Mouse (Mus musculus) layer of hippocampus, adult 18-20 months (tissue): ENCODE measurements at regions not wholly inside any gene's neighbourhood (a gene's known extent, or its start where the extent isn't known, plus 50 kb on each side); places are given as distances from the start of the nearest gene placed in this dataset.
"Not testable (repeated sequence)": the region's sequence is repeated elsewhere in the genome, so short reads cannot be mapped to it uniquely, and the experiment has no call there.

Experiments
- DNase-seq, 2 experiments: peaks; one replicate each; pipeline ENCODE4 v3.0.0; 2022; ENCODE audit warnings: low spot score in 2 of 2

DNA sequence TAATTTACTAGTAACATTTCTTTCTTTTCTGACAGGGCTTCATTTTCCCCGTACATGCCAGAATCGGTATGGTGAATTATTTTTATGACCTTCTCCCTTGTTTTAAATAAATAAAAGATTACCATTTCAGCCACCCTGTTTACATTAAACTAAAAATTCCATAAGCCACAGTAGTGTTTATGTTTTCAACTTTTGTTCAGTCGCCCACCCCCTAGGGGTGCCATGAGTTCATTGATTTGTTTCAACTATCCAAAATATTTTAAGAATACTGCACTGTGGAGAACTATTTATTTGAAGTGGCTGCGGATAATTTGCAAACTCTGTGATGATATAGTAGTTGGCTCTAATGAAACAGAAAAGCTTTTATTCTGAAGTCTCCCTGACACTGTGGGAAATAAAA, 132.9 kb downstream of the Tfec start:
- no peak for DNase-seq

DNA sequence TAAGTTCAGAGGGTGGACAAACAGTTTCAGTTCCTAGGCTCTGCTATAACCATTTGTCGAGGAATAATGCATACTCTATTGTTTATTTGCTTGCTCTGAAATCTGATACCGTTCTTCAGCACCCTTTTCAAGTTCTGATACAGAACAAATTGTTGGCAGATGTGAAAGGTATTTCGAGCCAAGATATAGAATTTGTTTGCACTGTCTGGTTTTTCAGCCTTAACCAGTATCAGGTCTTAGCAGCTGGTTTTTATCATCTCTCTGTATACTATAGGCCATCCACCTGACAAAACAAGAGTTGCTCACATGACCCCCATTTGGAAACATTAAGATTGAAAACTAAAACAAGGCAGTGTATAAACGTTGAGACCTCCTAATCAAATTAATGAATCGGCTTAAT, 133.5 kb downstream of the Tfec start:
- no peak for DNase-seq

DNA sequence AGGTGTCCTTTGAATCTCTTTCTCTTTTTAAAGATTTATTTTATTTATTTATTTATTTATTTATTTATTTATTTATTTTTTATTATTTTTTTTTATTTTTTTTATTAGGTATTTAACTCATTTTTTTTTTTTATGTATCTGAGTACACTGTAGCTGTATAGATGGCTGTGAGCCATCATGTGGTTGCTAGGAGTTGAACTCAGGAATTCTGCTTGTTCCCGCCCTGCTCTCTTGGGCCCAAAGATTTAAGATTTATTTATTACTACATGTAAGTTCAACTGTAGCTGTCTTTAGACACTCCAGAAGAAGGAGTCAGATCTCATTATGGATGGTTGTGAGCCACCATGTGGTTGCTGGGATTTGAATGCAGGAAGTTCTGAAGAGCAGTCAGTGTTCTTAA, 143.2 kb downstream of the Tfec start:
- not testable (repeated sequence) for DNase-seq

DNA sequence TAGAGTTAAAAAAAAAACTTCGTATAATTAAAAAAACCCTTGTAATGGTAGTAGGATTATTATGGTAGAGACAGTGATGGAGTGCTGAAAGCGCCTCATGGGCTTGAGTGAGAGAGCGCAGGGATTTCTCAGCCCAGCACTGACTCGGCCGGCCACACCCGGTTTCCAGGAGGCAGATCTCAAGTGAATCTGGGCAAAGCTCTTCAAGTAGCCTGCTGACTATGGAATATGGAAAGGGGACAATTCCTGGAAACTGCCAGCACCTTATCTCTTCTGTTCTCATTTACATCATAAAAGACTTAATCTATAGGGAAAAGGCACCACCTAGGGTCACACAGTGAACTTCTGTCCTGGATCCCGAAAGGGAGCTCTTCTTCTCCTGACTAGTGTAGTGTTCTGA, 165.1 kb downstream of the Tfec start:
- no peak for DNase-seq

DNA sequence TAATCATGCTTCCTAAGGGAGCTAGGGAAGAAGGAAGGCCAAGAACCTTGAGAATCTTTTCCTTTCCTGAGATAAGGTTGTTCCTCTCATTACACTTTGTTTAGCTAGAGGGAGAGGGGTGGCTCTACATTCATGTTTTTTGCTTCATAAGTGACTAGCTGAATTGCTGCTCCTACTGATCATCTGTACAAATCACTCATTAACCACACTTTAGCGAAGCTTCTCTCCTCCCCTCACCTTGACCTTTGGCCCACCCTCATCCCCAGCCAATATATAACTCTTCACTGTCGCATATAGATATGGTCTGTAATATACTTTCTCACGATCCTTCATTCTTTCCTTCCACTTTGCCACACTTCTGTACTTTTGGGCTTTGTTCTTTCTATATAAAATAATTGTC, 166.1 kb downstream of the Tfec start:
- no peak for DNase-seq

DNA sequence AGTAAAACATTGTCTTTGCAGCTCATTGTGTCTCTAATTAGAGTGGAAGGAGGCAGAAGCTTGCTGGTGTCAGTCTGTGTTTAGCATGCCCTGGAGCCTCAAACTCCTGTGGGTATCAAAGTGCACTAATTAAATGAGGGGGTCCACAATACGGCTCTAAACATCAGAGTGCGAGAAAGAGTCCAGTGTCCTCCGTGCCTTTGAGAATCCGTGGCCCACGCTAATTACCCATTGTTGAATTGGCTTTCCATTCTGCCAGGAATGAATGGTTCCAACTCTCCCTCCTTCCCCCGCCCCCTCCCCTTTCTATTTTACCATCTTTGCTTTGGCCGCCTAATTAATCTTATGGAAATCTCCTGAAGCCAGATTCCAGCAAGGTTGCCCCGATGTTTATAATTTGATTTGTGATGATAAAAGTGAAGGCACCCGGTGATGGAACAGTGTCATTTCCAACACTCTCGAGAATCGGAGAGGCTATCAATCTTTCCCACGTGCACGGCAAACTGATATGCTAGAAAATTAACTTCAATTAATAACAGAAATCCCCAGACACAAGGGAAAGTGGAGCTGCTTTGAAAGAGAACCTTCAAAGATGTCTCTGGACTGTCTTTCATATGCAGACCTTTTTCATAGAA, 170.9 kb downstream of the Tfec start:
- no peak for DNase-seq

DNA sequence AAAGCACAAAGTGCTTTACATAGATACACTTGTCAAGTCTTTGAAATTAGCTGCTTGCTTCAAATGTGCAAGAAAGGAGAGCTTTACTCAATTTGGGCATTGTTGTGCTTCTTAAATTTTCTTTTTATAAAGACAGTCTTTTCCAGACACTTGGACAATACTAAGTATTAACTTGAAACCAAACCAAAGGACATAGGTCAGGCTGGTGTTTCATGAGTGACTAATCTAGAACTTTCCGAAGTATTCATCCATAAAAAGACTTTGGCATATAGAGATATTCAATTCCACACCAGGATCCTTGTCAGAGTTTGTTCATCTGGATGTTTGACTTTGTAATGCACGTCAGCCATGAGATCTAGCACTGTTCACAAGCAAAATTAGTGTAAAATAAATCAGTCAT, 173.0 kb downstream of the Tfec start:
- DNase-seq = no peak

DNA sequence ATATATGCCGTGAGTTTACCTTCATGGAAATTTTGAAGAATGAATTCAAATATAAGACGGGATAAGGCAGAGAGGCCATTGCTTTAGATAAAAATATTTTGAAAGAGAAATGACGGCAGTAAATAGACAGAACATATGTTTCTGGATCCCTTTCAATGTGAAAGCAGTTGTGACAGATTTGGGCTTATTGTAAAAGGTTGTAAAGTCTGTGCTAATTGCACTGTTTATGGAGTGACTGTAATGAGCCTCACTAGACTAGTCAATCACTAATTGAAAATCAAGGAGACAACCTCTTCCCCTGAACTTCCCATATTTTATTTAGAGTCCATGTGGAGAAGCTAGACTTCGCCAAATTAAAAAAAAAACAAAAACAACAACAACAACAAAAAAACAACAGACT, 193.7 kb downstream of the Tfec start:
- DNase-seq = no peak

DNA sequence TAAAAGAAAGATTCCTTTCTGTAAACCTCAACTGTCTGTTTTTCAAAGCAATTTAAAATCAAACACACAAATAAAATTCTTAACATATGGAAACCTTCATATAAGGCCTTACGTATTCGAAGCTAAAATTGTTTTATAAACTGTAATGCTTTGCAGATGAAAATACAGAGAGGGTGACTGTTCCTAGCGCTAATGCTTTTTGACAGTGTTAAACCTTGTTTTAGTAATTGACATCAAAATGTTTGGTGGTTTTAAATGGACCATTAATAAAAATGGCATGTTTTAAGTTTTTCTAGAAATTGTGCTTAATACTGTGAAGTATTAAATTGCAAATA, 194.9 kb downstream of the Tfec start:
- DNase-seq = no peak

DNA sequence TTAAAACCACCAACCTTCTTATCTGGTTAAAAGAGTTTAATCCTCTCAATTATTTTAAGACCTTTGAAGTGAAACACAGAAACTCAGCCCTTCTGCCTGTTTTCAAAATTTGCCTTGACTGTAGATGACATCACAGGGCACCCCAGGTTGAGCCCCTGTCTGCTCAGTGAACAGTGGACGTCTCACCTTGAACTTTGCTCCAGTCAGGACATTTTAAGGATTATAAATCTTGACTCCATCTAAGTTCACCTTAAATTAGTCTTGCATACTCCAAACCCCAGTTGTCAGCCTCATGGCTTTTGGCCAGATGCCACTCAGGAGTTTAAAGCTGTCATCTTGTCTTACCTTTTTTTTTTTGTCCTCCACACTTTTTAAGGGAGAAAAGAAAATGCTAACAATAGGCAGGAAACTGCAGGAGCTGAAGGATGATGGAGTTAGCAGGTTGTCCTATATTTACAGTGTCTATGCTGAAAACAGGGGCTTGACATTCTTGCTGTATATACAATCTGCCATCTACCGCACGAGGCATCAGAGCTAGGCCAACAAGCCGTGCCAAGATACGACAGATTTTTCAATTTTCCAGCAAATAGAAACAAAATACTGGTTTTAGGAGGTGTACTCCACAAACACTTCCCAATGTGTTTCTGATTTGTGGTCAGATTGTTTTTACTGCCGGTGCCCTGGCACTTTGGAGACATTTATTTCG, 195.4 kb downstream of the Tfec start:
- no peak for DNase-seq

DNA sequence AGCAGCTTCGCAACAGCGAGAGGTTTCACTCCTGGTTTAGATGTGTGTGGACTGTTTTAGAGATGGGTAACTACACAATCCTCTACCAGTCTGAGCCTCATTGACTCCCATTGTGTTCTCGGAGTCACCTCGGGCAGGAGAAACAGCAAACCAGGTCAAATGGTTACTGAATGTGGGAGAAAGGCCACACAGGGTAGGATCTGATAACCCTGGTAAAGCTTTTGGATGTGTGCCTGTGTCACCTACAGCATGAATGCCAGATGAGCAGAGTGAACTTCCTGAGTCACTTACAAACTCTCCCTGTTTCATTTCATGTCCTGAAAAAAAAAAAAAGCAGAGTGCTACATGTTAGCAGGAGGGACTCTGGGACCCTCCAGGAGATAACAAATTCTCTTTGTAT, 201.0 kb downstream of the Tfec start:
- no peak for DNase-seq

DNA sequence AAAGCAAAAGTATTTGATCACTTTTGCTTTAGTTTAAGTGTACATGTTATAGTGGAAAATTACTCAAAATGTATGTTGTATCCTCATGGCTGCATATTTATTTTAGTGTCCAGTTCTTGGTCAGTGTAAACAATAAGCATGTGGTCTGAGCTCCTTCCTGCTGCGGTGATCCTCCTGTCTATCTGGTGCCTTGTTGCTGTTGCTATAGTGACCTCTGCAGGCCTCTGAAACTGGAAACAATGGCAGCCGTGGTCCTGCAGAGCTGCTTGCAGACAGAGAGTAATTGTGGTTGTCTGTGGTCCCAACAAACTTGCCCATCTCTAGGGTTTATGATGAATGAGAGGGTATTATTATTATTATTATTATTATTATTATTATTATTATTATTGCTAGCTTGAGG, 230.2 kb downstream of the Tfec start:
- DNase-seq = no peak

DNA sequence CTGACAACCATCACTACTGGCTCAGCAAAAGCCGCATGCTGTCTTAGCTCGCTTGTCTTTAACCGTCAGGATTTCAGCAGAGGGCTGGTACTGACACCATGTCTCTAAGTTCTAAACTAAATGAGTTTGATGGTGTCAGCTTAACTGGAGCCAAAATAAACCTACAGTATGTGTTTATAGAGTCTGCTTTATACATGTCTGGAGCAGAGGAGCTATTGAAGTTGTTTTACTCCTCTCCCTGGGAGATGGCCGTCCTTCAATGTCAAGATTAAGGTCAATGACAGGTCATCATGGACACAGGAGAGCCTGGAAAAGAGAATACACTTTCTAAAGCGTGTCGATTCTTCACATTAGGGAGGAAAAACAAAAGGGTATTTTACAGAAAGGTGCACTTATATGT, 231.0 kb downstream of the Tfec start:
- no peak for DNase-seq

DNA sequence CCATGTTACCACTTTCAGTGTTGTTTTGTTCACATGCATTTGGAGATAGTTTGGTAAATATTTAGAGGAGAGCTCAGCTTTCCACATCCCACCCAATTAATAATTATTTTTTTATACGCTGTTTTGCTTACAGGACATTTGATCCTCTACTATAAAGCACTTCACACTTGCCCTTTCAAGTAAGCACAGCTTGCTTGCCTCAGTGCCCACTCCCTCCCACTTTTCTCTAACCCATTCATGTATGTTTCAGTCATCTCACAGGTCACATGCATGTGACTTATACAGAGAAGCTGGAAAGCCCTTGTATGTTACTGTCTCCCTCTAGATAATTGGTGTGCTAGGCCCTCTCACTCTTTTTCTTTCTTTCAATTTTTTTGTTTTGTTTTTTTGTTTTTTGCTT, 252.0 kb downstream of the Tfec start:
- no peak for DNase-seq

DNA sequence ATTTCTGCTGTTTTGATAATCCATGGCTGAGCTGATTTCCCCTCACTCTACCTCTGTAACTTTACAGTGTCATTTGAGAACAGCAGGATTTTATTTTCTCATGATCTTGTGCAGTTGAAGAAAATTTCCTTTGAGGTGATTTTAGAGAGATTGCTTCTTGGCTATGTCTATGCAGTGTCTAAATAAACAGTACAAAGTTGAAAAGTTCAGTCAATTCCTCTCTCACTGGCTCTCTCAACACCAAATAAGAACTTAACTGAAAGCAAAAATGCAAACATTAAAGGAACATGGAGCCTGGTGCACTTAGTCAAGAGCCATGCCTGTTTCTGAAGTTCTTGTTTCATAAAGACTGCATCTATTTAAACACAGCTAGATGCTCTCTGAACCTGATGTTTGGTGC, 254.7 kb downstream of the Tfec start:
- DNase-seq = no peak

DNA sequence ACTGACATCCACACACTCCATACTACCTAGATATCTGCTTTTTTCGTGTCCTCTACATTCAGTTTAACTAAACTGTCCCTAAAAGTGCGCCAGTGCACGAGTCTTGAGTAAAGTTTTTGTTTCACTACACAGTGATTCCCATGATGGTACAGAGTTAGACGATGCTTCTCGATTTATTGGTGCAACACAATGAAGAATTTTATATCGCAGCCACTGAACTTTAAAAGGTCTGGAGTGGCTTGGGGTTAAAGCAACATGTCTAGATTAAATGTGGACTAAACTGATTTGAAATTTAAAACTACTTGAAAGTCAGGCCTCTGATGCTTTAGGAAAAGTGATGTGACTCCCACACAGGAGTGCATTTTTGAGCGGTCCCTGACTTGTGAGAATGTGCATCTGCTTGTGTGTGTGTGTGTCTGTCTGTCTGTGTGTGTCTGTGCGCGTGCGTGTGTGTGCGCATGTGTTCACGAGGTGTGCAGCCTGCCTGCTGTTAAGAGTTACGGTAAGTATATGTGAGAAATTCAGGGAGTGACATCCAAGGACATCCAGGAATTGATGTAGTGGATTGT, 261.4 kb downstream of the Tfec start:
- no peak for DNase-seq

DNA sequence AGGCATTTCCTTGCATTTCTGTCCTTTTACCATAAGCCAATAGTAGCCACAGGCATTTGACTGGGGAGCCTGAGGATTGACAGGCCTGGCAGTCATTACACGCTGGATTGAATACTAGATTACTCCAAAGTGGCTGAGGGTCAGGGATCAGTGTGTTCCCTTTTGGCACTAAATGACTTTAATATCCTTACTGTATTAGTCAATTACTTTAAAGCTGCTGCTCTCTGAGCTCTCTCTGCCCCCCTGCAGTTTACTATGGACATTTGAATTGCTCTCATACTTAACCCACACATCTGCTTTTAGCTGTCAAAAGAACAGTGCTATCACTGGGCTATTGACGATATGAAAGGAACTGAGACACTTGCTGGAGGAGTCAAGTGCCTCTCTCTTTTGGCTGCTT, 262.1 kb downstream of the Tfec start:
- no peak for DNase-seq

DNA sequence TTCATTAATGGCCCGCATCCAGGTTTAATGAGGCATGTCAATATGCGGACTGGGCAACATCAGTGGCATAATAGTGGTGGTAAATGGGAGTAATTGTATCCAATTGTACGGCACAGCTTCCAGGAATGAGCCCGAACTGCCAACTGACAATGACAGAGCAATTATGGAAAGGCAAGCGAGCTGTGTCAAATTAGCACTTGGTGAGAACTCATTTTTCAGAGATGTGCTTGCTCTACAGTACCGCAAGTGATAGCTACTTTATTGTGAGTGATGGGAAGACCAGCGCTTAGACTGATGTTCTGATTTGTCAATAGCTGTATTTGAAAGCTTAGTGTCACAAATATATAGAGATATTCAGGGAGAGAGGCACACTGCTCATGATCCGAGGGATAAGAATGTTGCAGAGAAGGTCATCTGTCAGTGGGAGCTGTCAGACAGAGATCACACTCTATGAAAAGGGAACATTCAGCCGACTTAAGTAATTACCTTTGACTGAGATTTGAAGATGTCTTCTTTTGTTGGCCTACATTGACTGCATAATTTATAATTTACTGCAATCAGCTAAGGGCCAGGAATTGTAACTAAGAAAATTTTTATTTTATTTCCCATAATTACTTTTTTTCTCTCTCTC, 290.7 kb downstream of the Tfec start:
- DNase-seq = no peak

DNA sequence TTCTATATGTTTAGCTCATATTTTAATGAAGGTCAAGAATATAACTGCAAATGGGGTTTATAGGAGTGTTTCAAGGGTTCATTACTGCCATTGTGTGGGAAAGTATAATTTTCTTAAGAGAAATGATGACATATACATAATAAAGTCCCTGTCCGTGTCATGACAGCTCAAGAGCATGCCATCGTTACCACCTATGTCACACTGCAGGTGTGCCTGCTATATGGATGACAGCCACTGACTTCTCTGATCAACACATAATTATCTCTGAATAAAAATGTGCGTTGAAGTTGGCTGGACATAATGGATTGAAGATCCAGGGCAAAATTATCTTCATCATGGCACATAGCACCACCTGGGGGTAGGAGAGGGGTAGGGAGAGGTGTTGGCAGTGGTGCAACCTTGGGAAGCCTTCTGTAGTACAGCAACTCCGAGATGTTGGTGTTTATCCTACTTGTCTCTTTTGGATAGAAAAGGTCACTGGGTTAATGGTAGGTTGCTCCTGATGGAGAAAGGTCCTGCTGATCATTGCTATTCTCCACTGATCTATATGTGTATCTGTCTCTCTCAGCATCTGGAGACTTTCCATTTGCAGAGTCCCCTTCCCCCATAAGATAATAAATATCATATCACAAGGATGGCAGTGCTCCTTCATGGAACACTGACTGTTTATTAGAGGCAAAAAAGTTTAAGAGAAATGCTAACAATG, 291.4 kb downstream of the Tfec start:
- DNase-seq = no peak

DNA sequence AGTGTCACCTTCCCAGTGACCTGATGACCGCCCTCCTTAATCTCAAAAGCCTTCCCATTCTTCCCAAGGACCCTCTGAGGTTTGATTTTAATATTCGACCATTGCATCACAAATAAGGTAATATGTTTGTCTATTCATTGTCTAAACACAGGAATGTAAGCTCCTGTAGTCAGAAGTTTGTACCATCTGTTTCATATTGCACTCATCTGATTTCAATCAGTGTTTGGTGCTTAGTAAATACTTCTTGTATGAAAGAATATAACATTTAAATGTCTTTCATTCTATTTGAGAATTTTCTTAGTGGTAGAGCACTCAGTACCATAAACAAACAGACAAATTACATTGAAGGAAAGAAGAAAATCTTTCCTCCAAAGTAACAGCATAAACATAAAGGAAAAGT, 305.8 kb downstream of the Tfec start:
- no peak for DNase-seq

DNA sequence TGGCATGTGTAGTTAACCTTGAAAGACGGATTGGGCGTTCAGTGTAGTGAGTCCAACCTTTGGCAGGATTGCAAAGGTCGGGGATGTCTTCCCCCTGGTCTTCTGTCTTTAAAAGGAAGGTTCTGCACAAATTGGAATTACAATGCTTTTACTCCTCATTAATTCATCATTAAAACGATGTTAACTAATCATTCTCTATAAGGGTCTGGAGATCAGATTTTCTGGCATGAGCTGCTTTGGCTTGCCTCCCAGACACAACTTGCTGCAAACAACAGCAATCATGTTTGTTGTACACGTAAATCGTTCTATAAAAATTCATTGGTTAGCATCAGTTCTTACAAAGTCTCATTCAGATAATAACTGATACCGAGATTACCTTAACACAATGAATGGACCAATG, 315.9 kb downstream of the Tfec start:
- DNase-seq = no peak

DNA sequence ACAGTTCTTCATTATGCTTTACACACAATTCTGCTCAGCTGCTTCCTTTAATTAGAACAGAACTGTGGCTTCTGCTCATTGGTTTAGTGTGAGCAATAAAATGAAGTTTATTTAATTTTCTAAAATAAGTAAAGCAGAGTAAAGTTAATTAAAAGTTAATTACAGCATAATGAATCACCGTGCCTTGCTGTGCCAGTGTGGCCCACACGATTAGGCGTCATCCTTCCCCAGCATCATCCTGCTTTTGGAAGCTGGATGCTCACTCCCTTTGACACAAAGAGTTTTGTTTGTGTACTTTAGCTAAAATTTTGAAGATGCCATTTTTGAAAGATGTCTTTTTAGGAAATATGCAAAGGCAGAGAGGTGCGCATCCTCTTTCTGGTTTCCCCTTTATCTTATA, 316.4 kb downstream of the Tfec start:
- DNase-seq = no peak
